ENCODE assay signal across 24 mouse cellular contexts in genomic region chr1:90902751-90903150, GRCm38 (mm10). TPM values are rescaled to one million over a fixed set of nuclear protein-coding genes. Genes with fewer than 3 reads are reported as not detected.
DNase-seq lines count a peak whose midpoint lies in the region; ATAC-seq and TF ChIP-seq lines count a peak whose summit lies in the region.
"Had no signal": no experiment of that assay in that cellular context is flagged by ENCODE, and none has a peak within 500 bp of the region (broad histone marks: within the 10 kb centered on the region; RNA-seq: fewer than 3 reads in every experiment).

No protein-coding gene starts in this region.

- peak overlapping the region; percentile 81; the same call in 1 of the 2 replicates for H3K27ac ChIP-seq in intestine, embryonic 14.5 days (ENCODE audit: low read depth)
- H3K27ac ChIP-seq in intestine, postnatal 0 days (ENCODE audit: low read depth, low read length), result no peak overlapping the region
- 0 out of 2 replicates have a peak overlapping the region, but pooled peaks have one; percentile 30 for H3K27ac ChIP-seq in embryonic facial prominence, embryonic 13.5 days
- peak overlapping the region; percentile 91 for H3K27ac ChIP-seq in embryonic facial prominence, embryonic 15.5 days (replicated peaks)
- H3K27ac ChIP-seq: forebrain, embryonic 10.5 days; hindbrain, embryonic 15.5 days had no signal

- no peaks in the 10 kb centered on the region for H3K27me3 ChIP-seq in intestine, embryonic 14.5 days (replicated peaks; ENCODE audit: control insufficient read depth, insufficient read depth, low read length)
- no peaks in the 10 kb centered on the region for H3K27me3 ChIP-seq in intestine, postnatal 0 days (replicated peaks; ENCODE audit: control insufficient read depth, insufficient read depth, low read length)
- no peaks in the 10 kb centered on the region for H3K27me3 ChIP-seq in embryonic facial prominence, embryonic 13.5 days
- H3K27me3 ChIP-seq in embryonic facial prominence, embryonic 15.5 days, result no peaks in the 10 kb centered on the region
- H3K27me3 ChIP-seq: embryonic facial prominence, embryonic 12.5 days; hindbrain, embryonic 15.5 days had no signal

- no peak overlapping the region for H3K4me2 ChIP-seq in intestine, embryonic 14.5 days (ENCODE audit: low read length)
- H3K4me2 ChIP-seq in intestine, postnatal 0 days (replicated peaks; ENCODE audit: low read depth), result no peak overlapping the region
- H3K4me2 ChIP-seq in embryonic facial prominence, embryonic 13.5 days, result no peak overlapping the region
- no peak overlapping the region for H3K4me2 ChIP-seq in embryonic facial prominence, embryonic 15.5 days (replicated peaks)
- H3K4me2 ChIP-seq: embryonic facial prominence, embryonic 12.5 days; hindbrain, embryonic 15.5 days had no signal

- intact Hi-C loops in gastrocnemius, postnatal 14 days (cut with DNase I; ENCODE audit: low total_unique reads), result no loop called here

- WGBS in intestine, embryonic 14.5 days, result 82% methylated on average over 3 of the region's 3 CpGs
- 63% methylated on average over 3 of the region's 3 CpGs for WGBS in intestine, postnatal 0 days
- WGBS in embryonic facial prominence, embryonic 13.5 days, result 80% methylated on average over 3 of the region's 3 CpGs
- 59% methylated on average over 3 of the region's 3 CpGs for WGBS in embryonic facial prominence, embryonic 15.5 days

- no peak for TF ChIP-seq CTCF in intestine, postnatal 0 days (IDR thresholded peaks at IDR 0.05; ENCODE audit: low read depth)

- DNase-seq in intestine, embryonic 14.5 days (ENCODE audit: low spot score), result no peak
- no peak for DNase-seq in cerebellum, adult 9-10 months
- no peak for DNase-seq in gastrocnemius, postnatal 14 days
- DNase-seq: adrenal gland, adult 2 months; adrenal gland, postnatal 25 days; cerebellum, adult 18-20 months; cerebellum, postnatal 10 days; embryo, embryonic 11 days; gastrocnemius, postnatal 10 days; heart, postnatal 10 days had no signal

- no peaks in the 10 kb centered on the region for H3K36me3 ChIP-seq in intestine, embryonic 14.5 days (ENCODE audit: control insufficient read depth, insufficient read depth, low read length)
- no peaks in the 10 kb centered on the region for H3K36me3 ChIP-seq in intestine, postnatal 0 days (ENCODE audit: control insufficient read depth, insufficient read depth)
- H3K36me3 ChIP-seq in embryonic facial prominence, embryonic 13.5 days, result no peaks in the 10 kb centered on the region
- no peaks in the 10 kb centered on the region for H3K36me3 ChIP-seq in embryonic facial prominence, embryonic 15.5 days
- H3K36me3 ChIP-seq: embryonic facial prominence, embryonic 12.5 days; forebrain, embryonic 10.5 days; hindbrain, embryonic 15.5 days had no signal

- no peak overlapping the region for H3K9ac ChIP-seq in intestine, embryonic 14.5 days (ENCODE audit: low read length)
- no peak overlapping the region for H3K9ac ChIP-seq in intestine, postnatal 0 days (ENCODE audit: low read depth, low read length)
- no peak overlapping the region for H3K9ac ChIP-seq in embryonic facial prominence, embryonic 13.5 days
- H3K9ac ChIP-seq in embryonic facial prominence, embryonic 15.5 days, result no peak overlapping the region
- H3K9ac ChIP-seq: embryonic facial prominence, embryonic 12.5 days; hindbrain, embryonic 15.5 days had no signal

- ATAC-seq in intestine, embryonic 14.5 days (replicated peaks; ENCODE audit: low FRiP score, low TSS enrichment, low read depth), result no peak
- ATAC-seq in intestine, postnatal 0 days, result no peak
- ATAC-seq in embryonic facial prominence, embryonic 13.5 days (ENCODE audit: insufficient number of reproducible peaks, insufficient read depth, low FRiP score, low TSS enrichment, low read depth), result no peak
- ATAC-seq in embryonic facial prominence, embryonic 15.5 days (ENCODE audit: insufficient number of reproducible peaks, low FRiP score, low TSS enrichment, low read depth), result no peak
- ATAC-seq: forebrain, embryonic 16.5 days had no signal

- no peak overlapping the region for H3K4me3 ChIP-seq in intestine, embryonic 14.5 days (ENCODE audit: low read depth, low read length)
- no peak overlapping the region for H3K4me3 ChIP-seq in intestine, postnatal 0 days (ENCODE audit: low read depth, low read length)
- no peak overlapping the region for H3K4me3 ChIP-seq in embryonic facial prominence, embryonic 13.5 days
- no peak overlapping the region for H3K4me3 ChIP-seq in embryonic facial prominence, embryonic 15.5 days (replicated peaks)
- H3K4me3 ChIP-seq: embryonic facial prominence, embryonic 12.5 days; erythroblast, embryonic 14.5 days; forebrain, embryonic 10.5 days; hindbrain, embryonic 15.5 days had no signal

- H3K4me1 ChIP-seq in intestine, embryonic 14.5 days (replicated peaks; ENCODE audit: control insufficient read depth, insufficient read depth, low read length), result peaks cover 21% of the 10 kb centered on the region
- H3K4me1 ChIP-seq in intestine, postnatal 0 days (replicated peaks; ENCODE audit: control insufficient read depth, insufficient read depth, low read length), result no peaks in the 10 kb centered on the region
- peaks cover 47% of the 10 kb centered on the region for H3K4me1 ChIP-seq in embryonic facial prominence, embryonic 13.5 days
- H3K4me1 ChIP-seq in embryonic facial prominence, embryonic 15.5 days, result peaks cover 52% of the 10 kb centered on the region
- H3K4me1 ChIP-seq: hindbrain, embryonic 15.5 days had no signal

- H3K9me3 ChIP-seq in intestine, embryonic 14.5 days (ENCODE audit: control insufficient read depth, low read length), result no peaks in the 10 kb centered on the region
- H3K9me3 ChIP-seq in intestine, postnatal 0 days (ENCODE audit: control insufficient read depth), result no peaks in the 10 kb centered on the region
- H3K9me3 ChIP-seq in embryonic facial prominence, embryonic 13.5 days, result no peaks in the 10 kb centered on the region
- no peaks in the 10 kb centered on the region for H3K9me3 ChIP-seq in embryonic facial prominence, embryonic 15.5 days (replicated peaks)
- H3K9me3 ChIP-seq: embryonic facial prominence, embryonic 12.5 days; forebrain, embryonic 10.5 days; hindbrain, embryonic 15.5 days had no signal

RNA-seq across cellular contexts. Expression of gene Mlph, which starts 12.1 kb away (rescaled TPM):
- 0.60 and 0.96 TPM in 2 replicates for polyA plus RNA-seq in intestine, embryonic 14.5 days (2014; fragmentation: Nextera tagmentation; extraction: Ambion mirVana)
- polyA plus RNA-seq in intestine, postnatal 0 days (2015; fragmentation: Nextera tagmentation; extraction: Ambion mirVana), result 3.0 and 3.4 TPM in 2 replicates
- 0.60 and 0.65 TPM in 2 replicates for polyA plus RNA-seq in embryonic facial prominence, embryonic 13.5 days (2015; fragmentation: Nextera tagmentation; extraction: Ambion mirVana)
- polyA plus RNA-seq in embryonic facial prominence, embryonic 15.5 days (2015; fragmentation: Nextera tagmentation; extraction: Ambion mirVana), result 1.6 and 1.7 TPM in 2 replicates
- total RNA-seq in gastrocnemius, postnatal 14 days (2021), result under 1 TPM; 0.31 to 0.35 TPM
- polyA plus RNA-seq: erythroblast, embryonic 14.5 days had no signal

RNA-seq across cellular contexts. Expression of gene Prlh, which starts 50.2 kb away (rescaled TPM):
- not detected in 2 replicates for polyA plus RNA-seq in intestine, embryonic 14.5 days (2014; fragmentation: Nextera tagmentation; extraction: Ambion mirVana)
- polyA plus RNA-seq in intestine, postnatal 0 days (2015; fragmentation: Nextera tagmentation; extraction: Ambion mirVana), result not detected in 2 replicates
- polyA plus RNA-seq in embryonic facial prominence, embryonic 13.5 days (2015; fragmentation: Nextera tagmentation; extraction: Ambion mirVana), result not detected in 2 replicates
- polyA plus RNA-seq in embryonic facial prominence, embryonic 15.5 days (2015; fragmentation: Nextera tagmentation; extraction: Ambion mirVana), result not detected in 2 replicates
- not detected for total RNA-seq in gastrocnemius, postnatal 14 days (2021)
- total RNA-seq: adrenal gland, adult 2 months; adrenal gland, postnatal 25 days; ES-E14; gastrocnemius, postnatal 10 days; heart, postnatal 10 days; hematopoietic stem cell, adult 5-6 weeks had no signal
- polyA plus RNA-seq: adrenal gland, adult 2 months; embryonic facial prominence, embryonic 12.5 days; forebrain, embryonic 10.5 days; forebrain, embryonic 16.5 days; frontal cortex, adult 2 months; gonadal fat pad, adult 2 months; heart, embryonic 14.5 days; hindbrain, embryonic 15.5 days; kidney, adult 2 months had no signal

RNA-seq across cellular contexts. Expression of gene Col6a3, which starts 59.0 kb away (rescaled TPM):
- 103 TPM in 2 replicates for polyA plus RNA-seq in intestine, embryonic 14.5 days (2014; fragmentation: Nextera tagmentation; extraction: Ambion mirVana)
- polyA plus RNA-seq in intestine, postnatal 0 days (2015; fragmentation: Nextera tagmentation; extraction: Ambion mirVana), result 31.5 and 33.3 TPM in 2 replicates
- 108 and 136 TPM in 2 replicates for polyA plus RNA-seq in embryonic facial prominence, embryonic 13.5 days (2015; fragmentation: Nextera tagmentation; extraction: Ambion mirVana)
- polyA plus RNA-seq in embryonic facial prominence, embryonic 15.5 days (2015; fragmentation: Nextera tagmentation; extraction: Ambion mirVana), result 204 and 259 TPM in 2 replicates
- 100 to 1,000 TPM; 217 to 262 TPM for total RNA-seq in gastrocnemius, postnatal 14 days (2021)
- total RNA-seq: hematopoietic stem cell, adult 5-6 weeks had no signal
